Mouse (Mus musculus): ENCODE results near the gene Lpar1. TPM values are rescaled to one million over a fixed set of nuclear protein-coding genes. Genes with fewer than 3 reads are reported as not detected.

Lpar1 gene
- polyA plus RNA-seq, 1 experiment from 2014 or later = 5.2 TPM

- H3K27ac ChIP-seq (ENCODE audit: low read depth, low read length) = no peak overlapping the region
- ATAC-seq (ENCODE audit: low read depth) = no peak
- H3K4me2 ChIP-seq (ENCODE audit: low read depth, low read length) = no peak overlapping the region
- 77% methylated on average over 8 of the region's 8 CpGs for WGBS
- no peaks in the 10 kb centered on the region for H3K27me3 ChIP-seq (ENCODE audit: control insufficient read depth, insufficient read depth, low read length)
- no peak overlapping the region for H3K4me3 ChIP-seq (ENCODE audit: low read depth, low read length)
- H3K9me3 ChIP-seq (ENCODE audit: control insufficient read depth, low read length) = no peaks in the 10 kb centered on the region
- no peaks in the 10 kb centered on the region for H3K4me1 ChIP-seq (ENCODE audit: control insufficient read depth, insufficient read depth, low read length)
- H3K9ac ChIP-seq (replicated peaks; ENCODE audit: low read depth, low read length) = no peak overlapping the region
- H3K36me3 ChIP-seq (ENCODE audit: control insufficient read depth, insufficient read depth, low read length) = no peaks in the 10 kb centered on the region
Observed at GRCm38 (mm10) chr4:58521137-58521536, 32.6 kb downstream of the Lpar1 start.

GRCm38 (mm10) chr4:58520531-58520930, 33.2 kb downstream of the Lpar1 start:
- H3K27me3 ChIP-seq (ENCODE audit: control insufficient read depth, insufficient read depth, low read length) = no peaks in the 10 kb centered on the region
- H3K4me3 ChIP-seq (ENCODE audit: low read depth, low read length) = no peak overlapping the region
- no peak overlapping the region for H3K4me2 ChIP-seq (ENCODE audit: low read depth, low read length)
- 87% methylated on average over 5 of the region's 5 CpGs for WGBS
- no peak for ATAC-seq (ENCODE audit: low read depth)
- H3K4me1 ChIP-seq (ENCODE audit: control insufficient read depth, insufficient read depth, low read length) = no peaks in the 10 kb centered on the region
- no peaks in the 10 kb centered on the region for H3K36me3 ChIP-seq (ENCODE audit: control insufficient read depth, insufficient read depth, low read length)
- no peak overlapping the region for H3K9ac ChIP-seq (replicated peaks; ENCODE audit: low read depth, low read length)
- H3K9me3 ChIP-seq (ENCODE audit: control insufficient read depth, low read length) = no peaks in the 10 kb centered on the region
- H3K27ac ChIP-seq (ENCODE audit: low read depth, low read length) = no peak overlapping the region

GRCm38 (mm10) chr4:58519891-58520290, 33.8 kb downstream of the Lpar1 start:
- H3K4me1 ChIP-seq (ENCODE audit: control insufficient read depth, insufficient read depth, low read length) = no peaks in the 10 kb centered on the region
- H3K4me3 ChIP-seq (ENCODE audit: low read depth, low read length) = no peak overlapping the region
- no peak for ATAC-seq (ENCODE audit: low read depth)
- H3K9ac ChIP-seq (replicated peaks; ENCODE audit: low read depth, low read length) = no peak overlapping the region
- WGBS = 92% methylated on average over 4 of the region's 4 CpGs
- H3K36me3 ChIP-seq (ENCODE audit: control insufficient read depth, insufficient read depth, low read length) = no peaks in the 10 kb centered on the region
- no peaks in the 10 kb centered on the region for H3K9me3 ChIP-seq (ENCODE audit: control insufficient read depth, low read length)
- H3K4me2 ChIP-seq (ENCODE audit: low read depth, low read length) = no peak overlapping the region
- no peak overlapping the region for H3K27ac ChIP-seq (ENCODE audit: low read depth, low read length)
- H3K27me3 ChIP-seq (ENCODE audit: control insufficient read depth, insufficient read depth, low read length) = no peaks in the 10 kb centered on the region

GRCm38 (mm10) chr4:58518215-58518988, 35.3 kb downstream of the Lpar1 start:
- no peaks in the 10 kb centered on the region for H3K27me3 ChIP-seq (ENCODE audit: control insufficient read depth, insufficient read depth, low read length)
- no peak overlapping the region for H3K9ac ChIP-seq (replicated peaks; ENCODE audit: low read depth, low read length)
- no peak overlapping the region for H3K4me2 ChIP-seq (ENCODE audit: low read depth, low read length)
- no peak for ATAC-seq (ENCODE audit: low read depth)
- H3K4me1 ChIP-seq (ENCODE audit: control insufficient read depth, insufficient read depth, low read length) = no peaks in the 10 kb centered on the region
- no peaks in the 10 kb centered on the region for H3K9me3 ChIP-seq (ENCODE audit: control insufficient read depth, low read length)
- no peak overlapping the region for H3K4me3 ChIP-seq (ENCODE audit: low read depth, low read length)
- no peak overlapping the region for H3K27ac ChIP-seq (ENCODE audit: low read depth, low read length)
- 57% methylated on average over 9 of the region's 9 CpGs for WGBS
- no peaks in the 10 kb centered on the region for H3K36me3 ChIP-seq (ENCODE audit: control insufficient read depth, insufficient read depth, low read length)

GRCm38 (mm10) chr4:58516810-58517209, 36.9 kb downstream of the Lpar1 start:
- H3K36me3 ChIP-seq (ENCODE audit: control insufficient read depth, insufficient read depth, low read length) = no peaks in the 10 kb centered on the region

GRCm38 (mm10) chr4:58516221-58516620, 37.5 kb downstream of the Lpar1 start:
- Histone ChIP-seq H3K4me2 (ENCODE audit: low read depth, low read length) (no peak overlapping the region), H3K27me3 (ENCODE audit: control insufficient read depth, insufficient read depth, low read length) (no peaks in the 10 kb centered on the region), H3K36me3 (ENCODE audit: control insufficient read depth, insufficient read depth, low read length) (no peaks in the 10 kb centered on the region), H3K4me3 (ENCODE audit: low read depth, low read length) (no peak overlapping the region), H3K9me3 (ENCODE audit: control insufficient read depth, low read length) (no peaks in the 10 kb centered on the region), H3K4me1 (ENCODE audit: control insufficient read depth, insufficient read depth, low read length) (no peaks in the 10 kb centered on the region), H3K9ac (replicated peaks; ENCODE audit: low read depth, low read length) (no peak overlapping the region), H3K27ac (ENCODE audit: low read depth, low read length) (no peak overlapping the region)
- 81% methylated on average over 5 of the region's 5 CpGs for WGBS
- ATAC-seq (ENCODE audit: low read depth) = no peak

More at GRCm38 (mm10) chr4:58516810-58517209, 36.9 kb downstream of the Lpar1 start:
- ATAC-seq (ENCODE audit: low read depth) = no peak
- Histone ChIP-seq H3K4me1 (ENCODE audit: control insufficient read depth, insufficient read depth, low read length) (no peaks in the 10 kb centered on the region), H3K27me3 (ENCODE audit: control insufficient read depth, insufficient read depth, low read length) (no peaks in the 10 kb centered on the region), H3K4me3 (ENCODE audit: low read depth, low read length) (no peak overlapping the region), H3K9ac (replicated peaks; ENCODE audit: low read depth, low read length) (no peak overlapping the region), H3K4me2 (ENCODE audit: low read depth, low read length) (no peak overlapping the region), H3K27ac (ENCODE audit: low read depth, low read length) (no peak overlapping the region), H3K9me3 (ENCODE audit: control insufficient read depth, low read length) (no peaks in the 10 kb centered on the region)
- 80% methylated on average over 3 of the region's 3 CpGs for WGBS

GRCm38 (mm10) chr4:58511554-58511953, 42.1 kb downstream of the Lpar1 start:
- 93% methylated on average over 3 of the region's 3 CpGs for WGBS
- no peaks in the 10 kb centered on the region for H3K4me1 ChIP-seq (ENCODE audit: control insufficient read depth, insufficient read depth, low read length)
- ATAC-seq (ENCODE audit: low read depth) = no peak
- H3K27ac ChIP-seq (ENCODE audit: low read depth, low read length) = no peak overlapping the region
- H3K27me3 ChIP-seq (ENCODE audit: control insufficient read depth, insufficient read depth, low read length) = no peaks in the 10 kb centered on the region
- H3K4me2 ChIP-seq (ENCODE audit: low read depth, low read length) = no peak overlapping the region
- H3K9ac ChIP-seq (replicated peaks; ENCODE audit: low read depth, low read length) = no peak overlapping the region
- H3K36me3 ChIP-seq (ENCODE audit: control insufficient read depth, insufficient read depth, low read length) = no peaks in the 10 kb centered on the region
- no peaks in the 10 kb centered on the region for H3K9me3 ChIP-seq (ENCODE audit: control insufficient read depth, low read length)
- H3K4me3 ChIP-seq (ENCODE audit: low read depth, low read length) = no peak overlapping the region

- no peak overlapping the region for H3K9ac ChIP-seq (replicated peaks; ENCODE audit: low read depth, low read length)
- no peaks in the 10 kb centered on the region for H3K27me3 ChIP-seq (ENCODE audit: control insufficient read depth, insufficient read depth, low read length)
- 56% methylated on average over 7 of the region's 7 CpGs for WGBS
- no peak overlapping the region for H3K4me3 ChIP-seq (ENCODE audit: low read depth, low read length)
- H3K4me1 ChIP-seq (ENCODE audit: control insufficient read depth, insufficient read depth, low read length) = no peaks in the 10 kb centered on the region
- ATAC-seq (ENCODE audit: low read depth) = no peak
- H3K4me2 ChIP-seq (ENCODE audit: low read depth, low read length) = no peak overlapping the region
- H3K9me3 ChIP-seq (ENCODE audit: control insufficient read depth, low read length) = no peaks in the 10 kb centered on the region
- no peaks in the 10 kb centered on the region for H3K36me3 ChIP-seq (ENCODE audit: control insufficient read depth, insufficient read depth, low read length)
- H3K27ac ChIP-seq (ENCODE audit: low read depth, low read length) = no peak overlapping the region; the same call in 1 of the 2 replicates
Observed at GRCm38 (mm10) chr4:58508833-58509232, 44.9 kb downstream of the Lpar1 start.

GRCm38 (mm10) chr4:58507536-58507935, 46.2 kb downstream of the Lpar1 start:
- no peak overlapping the region for H3K4me2 ChIP-seq (ENCODE audit: low read depth, low read length)
- H3K4me1 ChIP-seq (ENCODE audit: control insufficient read depth, insufficient read depth, low read length) = no peaks in the 10 kb centered on the region
- no peaks in the 10 kb centered on the region for H3K36me3 ChIP-seq (ENCODE audit: control insufficient read depth, insufficient read depth, low read length)
- H3K9ac ChIP-seq (replicated peaks; ENCODE audit: low read depth, low read length) = no peak overlapping the region
- WGBS = 88% methylated on average over 6 of the region's 6 CpGs
- H3K27me3 ChIP-seq (ENCODE audit: control insufficient read depth, insufficient read depth, low read length) = no peaks in the 10 kb centered on the region
- ATAC-seq (ENCODE audit: low read depth) = no peak
- no peak overlapping the region for H3K27ac ChIP-seq (ENCODE audit: low read depth, low read length)
- H3K4me3 ChIP-seq (ENCODE audit: low read depth, low read length) = no peak overlapping the region
- H3K9me3 ChIP-seq (ENCODE audit: control insufficient read depth, low read length) = no peaks in the 10 kb centered on the region

All from neural tube, embryonic 14.5 days (tissue).